Mouse (Mus musculus): ENCODE measurements around the gene Cdca5.
A peak's percentile ranks its signal among the peaks of the same experiment; 100 is the strongest.

The Cdca5 gene

GRCm38 (mm10) chr19:6061641-6062302 is 23.0 kb upstream of the Cdca5 start:
- DNase-seq (ENCODE audit: low read depth, low spot score) = peak; percentile 54

GRCm38 (mm10) chr19:6062418-6062817 is 22.4 kb upstream of the Cdca5 start:
- DNase-seq (ENCODE audit: low read depth, low spot score) = no peak

- DNase-seq (ENCODE audit: low read depth, low spot score) = no peak
Measured at GRCm38 (mm10) chr19:6063081-6063480, 21.7 kb upstream of the Cdca5 start.

DNA sequence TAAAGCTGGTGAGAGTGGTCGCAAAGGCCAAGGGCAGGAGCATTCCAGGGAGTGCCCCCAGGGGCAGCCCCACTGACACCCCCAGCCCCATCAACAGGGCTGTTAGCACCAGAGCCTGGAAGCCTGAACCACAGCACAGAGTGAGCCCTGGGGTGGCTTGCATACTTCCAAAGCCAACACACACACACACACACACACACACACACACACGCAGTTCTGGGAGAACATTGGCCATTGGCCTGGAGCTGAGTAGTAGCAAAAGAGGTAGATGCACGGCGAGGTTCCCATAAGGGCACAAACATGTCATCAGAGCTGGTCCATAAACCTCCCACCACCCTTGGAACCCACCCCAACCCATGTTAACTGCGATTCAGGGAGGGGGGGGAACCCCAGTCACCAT is 18.2 kb upstream of the Cdca5 start:
- no peak for DNase-seq (ENCODE audit: low read depth, low spot score)

- DNase-seq (ENCODE audit: low read depth, low spot score) = peak; percentile 89
Measured at GRCm38 (mm10) chr19:6067011-6067723, 17.6 kb upstream of the Cdca5 start.

- peak; percentile 94 for DNase-seq (ENCODE audit: low read depth, low spot score)
Measured at GRCm38 (mm10) chr19:6067724-6068415, 16.9 kb upstream of the Cdca5 start, which contains the start of gene Tm7sf2. Gene Tm7sf2 (minus strand): TSS chr19:6068373.

DNA sequence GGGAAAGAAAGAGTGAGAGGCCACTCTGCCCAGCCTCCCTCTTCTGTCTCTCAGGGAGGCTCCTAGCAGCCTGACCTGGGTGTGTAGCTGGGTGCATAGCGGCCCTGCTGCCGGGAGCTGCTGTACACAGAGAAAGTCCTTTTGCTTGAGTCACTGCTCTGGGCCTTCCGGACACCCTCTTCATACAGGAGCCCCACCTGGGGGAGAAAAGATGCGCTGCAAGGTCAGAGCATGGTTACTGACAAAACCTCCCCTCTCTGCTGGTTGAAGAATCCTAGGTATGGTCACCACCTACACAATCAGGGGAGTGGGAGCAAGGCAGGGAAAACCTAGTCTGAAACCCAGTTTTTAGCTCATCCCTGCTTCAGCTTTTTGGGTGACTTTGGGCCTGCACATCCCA is 15.8 kb upstream of the Cdca5 start:
- no peak for DNase-seq (ENCODE audit: low read depth, low spot score)

DNA sequence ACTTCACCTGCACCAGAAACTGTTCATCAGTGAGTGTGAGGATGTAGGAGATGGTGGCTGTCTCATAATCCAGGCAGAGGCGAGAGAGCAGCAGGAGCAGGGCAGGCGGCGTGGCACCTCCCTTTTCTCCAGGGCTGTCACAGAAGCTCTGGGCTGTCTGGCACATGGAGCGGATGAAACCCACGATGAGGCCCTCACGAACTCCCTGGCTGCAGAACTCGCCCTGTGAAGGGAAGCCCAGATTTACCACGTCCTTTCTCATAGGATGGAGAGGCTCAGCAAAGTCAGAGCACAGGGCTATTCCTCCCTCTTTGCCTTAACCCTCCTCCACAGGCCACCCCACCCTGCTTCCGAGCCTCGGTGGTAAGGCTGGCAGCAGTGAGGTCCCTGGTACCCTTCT is 14.9 kb upstream of the Cdca5 start:
- DNase-seq (ENCODE audit: low read depth, low spot score) = no peak

DNA sequence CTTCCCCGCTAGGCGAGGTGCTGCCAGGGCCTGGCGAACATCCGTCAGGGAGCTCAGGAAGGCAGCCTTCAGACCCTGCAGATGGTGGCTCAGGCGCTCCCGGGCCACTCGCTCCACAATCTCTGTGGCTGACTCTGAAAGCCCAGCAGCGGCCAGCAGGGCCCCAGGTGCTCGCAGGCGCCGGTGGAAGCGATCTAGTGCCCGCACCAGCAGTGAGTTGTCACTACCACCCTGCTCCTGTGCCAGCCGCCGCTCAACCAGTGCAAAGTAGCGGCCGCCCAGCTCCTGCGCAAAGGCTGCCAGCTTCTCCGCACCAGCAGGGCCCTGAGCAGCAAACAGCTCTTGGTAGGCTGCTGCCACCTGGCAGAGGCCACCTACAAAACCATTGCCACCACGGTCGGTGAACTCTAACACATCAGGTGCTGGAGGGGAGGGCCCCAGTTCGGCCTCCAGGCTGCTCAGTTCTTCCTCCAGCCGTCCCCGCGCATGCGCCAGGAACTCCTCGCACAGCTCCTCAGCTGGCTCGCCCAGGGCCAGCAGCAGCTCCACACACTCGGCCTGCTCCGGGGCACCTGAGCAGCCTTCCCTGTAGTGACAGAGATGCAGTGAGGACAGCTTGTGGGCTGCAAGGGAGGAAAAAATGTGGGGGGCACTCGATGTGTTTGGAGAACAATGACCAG is 14.1 kb upstream of the Cdca5 start:
- DNase-seq (ENCODE audit: low read depth, low spot score) = no peak

GRCm38 (mm10) chr19:6071261-6071660 is 13.5 kb upstream of the Cdca5 start:
- no peak for DNase-seq (ENCODE audit: low read depth, low spot score)

DNA sequence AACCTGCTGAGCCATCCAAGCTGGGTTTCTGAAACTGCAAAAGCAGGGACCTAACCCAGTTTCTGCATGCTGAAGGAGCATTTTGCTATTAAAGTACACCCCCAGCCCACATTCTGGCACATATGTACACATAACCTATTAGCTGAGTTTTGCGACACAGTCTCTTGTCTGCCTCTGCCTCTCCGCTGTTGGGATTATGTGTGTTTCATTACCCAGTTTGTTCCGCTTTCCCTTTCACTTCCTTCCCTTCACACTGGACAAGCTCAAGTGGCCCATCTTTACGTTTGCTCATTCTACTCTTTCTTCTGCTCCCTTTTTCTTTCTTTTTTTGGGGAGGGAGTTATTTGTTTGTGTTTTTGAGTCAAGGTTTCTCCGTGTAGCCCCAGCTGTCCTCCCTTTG is 10.9 kb upstream of the Cdca5 start:
- DNase-seq (ENCODE audit: low read depth, low spot score) = no peak

DNA sequence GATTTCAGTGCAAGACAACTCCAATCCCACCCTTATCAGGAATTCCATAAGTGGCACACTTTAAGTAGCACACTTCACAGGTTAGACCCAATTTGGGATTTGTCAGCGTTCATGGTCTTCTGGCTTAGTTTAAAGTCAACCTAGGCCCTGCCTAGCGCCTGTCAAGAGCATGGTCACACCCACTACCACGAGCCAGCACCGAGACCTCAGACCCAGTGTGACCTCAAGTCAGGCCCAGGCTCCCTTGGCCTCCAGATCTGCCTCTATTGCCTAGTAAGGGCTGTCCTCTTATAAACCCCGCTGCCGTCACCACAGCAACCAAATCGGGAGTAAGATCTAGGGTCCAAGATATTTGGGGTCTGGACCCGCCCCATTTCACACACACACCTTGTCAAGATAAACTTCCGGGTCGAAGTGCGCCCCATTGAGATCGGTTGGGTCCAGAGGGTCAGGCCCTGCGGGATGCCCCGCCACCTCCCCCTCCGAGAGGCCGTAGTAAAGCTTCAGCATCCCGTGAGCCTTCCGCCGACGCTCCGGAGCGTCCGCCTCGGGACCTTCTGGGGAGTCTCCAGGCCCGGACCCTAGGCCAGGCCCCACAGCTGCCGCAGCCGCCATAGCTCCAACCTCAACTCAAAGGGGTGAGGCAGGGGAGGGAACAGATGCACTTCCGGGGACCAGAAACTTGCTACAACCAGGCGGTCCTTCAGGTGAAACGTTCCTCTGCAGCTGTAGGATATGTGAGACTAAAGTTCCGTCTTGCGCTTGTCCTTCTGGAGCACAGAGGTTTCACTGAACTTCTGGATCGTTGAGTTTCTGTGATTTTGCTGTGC is 8.0 kb upstream of the Cdca5 start, which contains the start of gene Vps51:
TSS of gene Vps51 (minus strand) at position 668 of the 830 bp plus-strand sequence.
- peak; percentile 86 for DNase-seq (ENCODE audit: low read depth, low spot score)

DNA sequence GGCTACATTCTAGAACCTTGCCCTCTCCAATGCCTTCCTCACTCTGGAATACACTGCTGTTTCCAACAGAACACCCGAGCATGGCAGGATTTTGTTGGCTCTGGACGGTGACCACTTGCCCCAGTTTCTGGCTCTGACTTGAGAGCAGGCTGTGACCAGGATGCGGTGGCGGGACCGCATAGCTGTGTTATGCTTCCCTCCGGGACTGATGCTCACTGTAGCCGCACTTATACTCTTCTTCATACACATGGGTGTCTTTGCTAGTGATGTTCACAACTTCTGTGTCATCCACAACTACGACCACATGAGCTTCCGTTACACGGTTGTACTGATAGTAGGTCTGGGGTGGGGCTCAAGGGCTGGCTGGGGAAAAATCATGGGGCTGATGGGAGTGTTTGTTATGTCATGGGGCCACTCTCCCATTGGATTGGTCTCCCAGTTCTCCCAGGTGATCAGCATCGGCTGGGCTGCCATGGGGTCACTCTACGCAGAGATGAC is 4.8 kb upstream of the Cdca5 start, which contains the start of gene Tmem262:
TSS of gene Tmem262 (plus strand) at position 51 of the 498 bp plus-strand sequence.
- DNase-seq (ENCODE audit: low read depth, low spot score) = no peak

DNA sequence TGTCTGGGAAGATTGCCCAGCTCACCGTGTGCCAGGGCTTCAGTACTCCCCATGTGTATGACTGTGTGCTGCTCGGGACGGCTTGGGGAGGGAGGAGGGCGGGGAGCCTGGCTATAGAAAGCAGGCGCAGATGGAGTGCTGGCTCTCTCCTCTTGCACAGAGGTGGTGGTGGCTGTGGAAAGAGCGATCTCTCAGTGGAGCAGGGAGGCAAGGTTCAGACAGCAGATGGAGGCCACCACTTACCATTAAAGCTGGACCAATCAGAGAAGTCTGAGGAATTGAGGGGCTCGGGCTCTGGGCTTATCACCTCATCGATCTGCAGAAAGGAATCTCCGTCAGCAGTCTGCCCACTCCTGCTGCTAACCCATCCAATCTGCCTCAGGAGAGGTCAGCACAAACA is 2.6 kb upstream of the Cdca5 start, which contains the start of gene Gm28374:
TSS of gene Gm28374 (minus strand) at position 101 of the 400 bp plus-strand sequence.
- DNase-seq (ENCODE audit: low read depth, low spot score) = no peak

DNA sequence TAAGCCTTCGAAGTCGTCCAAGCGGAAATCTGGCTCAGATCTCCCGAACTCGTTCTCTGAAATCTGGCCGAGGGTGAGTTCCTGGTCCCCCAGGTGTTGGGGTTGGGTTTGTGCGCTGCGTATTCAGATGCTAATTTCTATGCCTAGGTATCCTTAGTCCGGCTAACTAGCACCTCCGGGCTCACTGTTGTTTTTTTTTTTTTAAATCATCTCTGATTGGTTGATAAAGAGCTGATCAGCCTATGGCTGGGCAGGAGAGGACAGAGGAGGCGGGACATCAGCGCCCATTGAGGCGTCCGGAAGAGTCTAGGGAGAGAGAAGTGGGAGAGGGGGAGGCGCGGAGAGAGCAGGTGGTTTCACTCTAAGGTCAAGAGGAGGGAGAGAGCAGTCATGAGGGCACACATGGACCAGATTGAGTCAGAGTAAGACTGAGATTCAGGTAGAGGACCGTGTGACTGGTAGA is 665 bp downstream of the Cdca5 start:
- peak; percentile 85 for DNase-seq (ENCODE audit: low read depth, low spot score)

- DNase-seq (ENCODE audit: low read depth, low spot score) = no peak
Measured at GRCm38 (mm10) chr19:6088841-6089240, 4.1 kb downstream of the Cdca5 start.

DNA sequence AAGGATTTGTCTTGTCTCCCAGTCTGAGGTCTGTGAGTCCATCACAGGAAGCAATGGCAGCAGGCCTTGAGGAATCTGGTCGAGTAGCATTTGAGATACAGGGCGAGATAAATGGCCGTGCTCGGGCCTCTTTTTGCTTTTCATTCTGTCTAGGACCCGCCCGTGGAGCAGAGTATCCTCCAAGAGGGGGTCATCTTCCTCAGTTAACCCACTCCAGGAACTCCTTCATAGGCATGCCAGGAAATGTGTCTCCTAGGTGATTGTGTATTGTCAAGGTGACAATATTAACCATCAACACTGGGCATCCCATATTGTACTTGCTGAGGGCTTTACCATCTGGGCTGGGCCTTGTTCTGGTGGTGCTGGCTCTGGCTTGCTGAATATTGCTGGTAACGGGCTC is 9.3 kb downstream of the Cdca5 start, which contains the start of gene AC131692.1:
TSS of gene AC131692.1 (plus strand) at position 301 of the 400 bp plus-strand sequence.
- no peak for DNase-seq (ENCODE audit: low read depth, low spot score)

DNA sequence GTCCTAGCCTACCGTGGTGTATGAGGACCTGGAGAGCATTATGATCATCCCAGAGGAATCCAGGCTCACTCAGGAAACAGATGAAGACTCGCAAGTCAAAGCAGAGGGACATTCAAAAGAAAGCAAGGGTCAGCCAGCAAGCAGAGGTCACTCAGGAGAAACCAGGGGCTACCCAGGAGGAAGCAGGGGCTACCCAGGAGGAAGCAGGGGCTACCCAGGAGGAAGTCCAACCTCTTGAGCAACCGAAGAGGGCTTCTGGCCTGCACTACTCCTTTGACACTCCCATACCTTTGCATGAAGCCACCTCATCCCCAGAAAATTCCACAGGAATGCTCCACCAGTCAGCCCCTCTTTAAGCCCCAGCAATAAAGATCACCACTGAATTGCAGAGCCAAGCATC is 13.1 kb downstream of the Cdca5 start:
- no peak for DNase-seq (ENCODE audit: low read depth, low spot score)

DNA sequence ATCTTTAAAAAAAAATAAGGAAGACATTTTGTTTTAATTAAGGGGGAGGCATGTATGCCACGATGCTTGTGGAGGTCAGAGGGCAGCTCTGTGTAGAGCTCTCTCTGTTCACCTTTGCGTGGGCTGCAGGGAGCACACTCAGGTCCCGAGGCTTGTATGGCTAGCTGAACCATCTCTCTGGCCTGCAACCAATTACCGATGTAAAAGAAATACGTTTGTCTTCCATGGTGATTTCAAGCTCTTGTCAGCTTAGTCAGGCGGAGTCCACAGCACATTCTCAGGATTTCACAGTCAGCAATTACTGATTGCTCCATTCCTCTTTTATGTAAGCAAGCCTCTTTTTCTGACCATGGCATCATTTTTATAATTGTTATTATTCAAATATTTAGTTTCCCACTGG is 16.4 kb downstream of the Cdca5 start:
- no peak for DNase-seq (ENCODE audit: low read depth, low spot score)

- no peak for DNase-seq (ENCODE audit: low read depth, low spot score)
Measured at GRCm38 (mm10) chr19:6102169-6102853, 17.5 kb downstream of the Cdca5 start.

All from mesoderm, embryonic 11.5 days (tissue).